Mouse (Mus musculus): ENCODE measurements around the gene Mkln1. TPM values are rescaled to one million over a fixed set of nuclear protein-coding genes. Genes with fewer than 3 reads are reported as not detected.

Gene Mkln1
- total and polyA plus RNA-seq, 2 experiments, result 67.0 to 120 TPM

GRCm38 (mm10) chr6:31373084-31373673 is 25.4 kb upstream of the Mkln1 start:
- Histone ChIP-seq H3K27ac (replicated peaks; ENCODE audit: insufficient read depth, low read depth, low read length) (no peak overlapping the region), H3K4me3 (ENCODE audit: insufficient read depth, low read depth, low read length) (no peak overlapping the region), H3K36me3 (ENCODE audit: control insufficient read depth, insufficient read depth, low read length) (no peaks in the 10 kb centered on the region), H3K79me2 (ENCODE audit: control insufficient read depth, insufficient read depth, low read length) (no peaks in the 10 kb centered on the region), H3K9ac (ENCODE audit: low read depth, low read length) (no peak overlapping the region), H3K27me3 (ENCODE audit: control insufficient read depth, insufficient read depth, low read length) (no peaks in the 10 kb centered on the region), H3K4me1 (ENCODE audit: control insufficient read depth, insufficient read depth, low read length) (no peaks in the 10 kb centered on the region; the same call in 1 of the 2 replicates)
- 87% methylated on average over 6 of the region's 6 CpGs for WGBS
- no peak for TF ChIP-seq CTCF (IDR thresholded peaks at IDR 0.05; ENCODE audit: low read depth, low read length)
- no peak for TF ChIP-seq POLR2A (IDR thresholded peaks at IDR 0.05; ENCODE audit: extremely low read depth, insufficient read depth, low read length)
- DNase-seq (ENCODE audit: extremely low read depth, low read depth, low spot score), result no peak

GRCm38 (mm10) chr6:31382989-31383388 is 15.5 kb upstream of the Mkln1 start:
- no peak for TF ChIP-seq POLR2A (IDR thresholded peaks at IDR 0.05; ENCODE audit: extremely low read depth, insufficient read depth, low read length)
- WGBS, result 93% methylated on average over 7 of the region's 7 CpGs

GRCm38 (mm10) chr6:31384794-31385193 is 13.7 kb upstream of the Mkln1 start:
- DNase-seq (ENCODE audit: extremely low read depth, low read depth, low spot score), result no peak
- TF ChIP-seq POLR2A (IDR thresholded peaks at IDR 0.05; ENCODE audit: extremely low read depth, insufficient read depth, low read length) (no peak), CTCF (IDR thresholded peaks at IDR 0.05; ENCODE audit: low read depth, low read length) (no peak)
- WGBS, result 66% methylated on average over 5 of the region's 5 CpGs
- Histone ChIP-seq H3K27ac (replicated peaks; ENCODE audit: insufficient read depth, low read depth, low read length) (no peak overlapping the region), H3K4me3 (ENCODE audit: insufficient read depth, low read depth, low read length) (no peak overlapping the region), H3K4me1 (ENCODE audit: control insufficient read depth, insufficient read depth, low read length) (peaks cover 12% of the 10 kb centered on the region), H3K36me3 (ENCODE audit: control insufficient read depth, insufficient read depth, low read length) (no peaks in the 10 kb centered on the region), H3K27me3 (ENCODE audit: control insufficient read depth, insufficient read depth, low read length) (no peaks in the 10 kb centered on the region), H3K9ac (ENCODE audit: low read depth, low read length) (no peak overlapping the region), H3K79me2 (ENCODE audit: control insufficient read depth, insufficient read depth, low read length) (no peaks in the 10 kb centered on the region)

More at GRCm38 (mm10) chr6:31382989-31383388, 15.5 kb upstream of the Mkln1 start:
- Histone ChIP-seq H3K79me2 (ENCODE audit: control insufficient read depth, insufficient read depth, low read length) (no peaks in the 10 kb centered on the region), H3K27me3 (ENCODE audit: control insufficient read depth, insufficient read depth, low read length) (no peaks in the 10 kb centered on the region), H3K36me3 (ENCODE audit: control insufficient read depth, insufficient read depth, low read length) (no peaks in the 10 kb centered on the region), H3K27ac (replicated peaks; ENCODE audit: insufficient read depth, low read depth, low read length) (no peak overlapping the region), H3K4me1 (ENCODE audit: control insufficient read depth, insufficient read depth, low read length) (peaks cover 10% of the 10 kb centered on the region), H3K9ac (ENCODE audit: low read depth, low read length) (no peak overlapping the region), H3K4me3 (ENCODE audit: insufficient read depth, low read depth, low read length) (no peak overlapping the region)
- DNase-seq (ENCODE audit: extremely low read depth, low read depth, low spot score), result no peak

DNA sequence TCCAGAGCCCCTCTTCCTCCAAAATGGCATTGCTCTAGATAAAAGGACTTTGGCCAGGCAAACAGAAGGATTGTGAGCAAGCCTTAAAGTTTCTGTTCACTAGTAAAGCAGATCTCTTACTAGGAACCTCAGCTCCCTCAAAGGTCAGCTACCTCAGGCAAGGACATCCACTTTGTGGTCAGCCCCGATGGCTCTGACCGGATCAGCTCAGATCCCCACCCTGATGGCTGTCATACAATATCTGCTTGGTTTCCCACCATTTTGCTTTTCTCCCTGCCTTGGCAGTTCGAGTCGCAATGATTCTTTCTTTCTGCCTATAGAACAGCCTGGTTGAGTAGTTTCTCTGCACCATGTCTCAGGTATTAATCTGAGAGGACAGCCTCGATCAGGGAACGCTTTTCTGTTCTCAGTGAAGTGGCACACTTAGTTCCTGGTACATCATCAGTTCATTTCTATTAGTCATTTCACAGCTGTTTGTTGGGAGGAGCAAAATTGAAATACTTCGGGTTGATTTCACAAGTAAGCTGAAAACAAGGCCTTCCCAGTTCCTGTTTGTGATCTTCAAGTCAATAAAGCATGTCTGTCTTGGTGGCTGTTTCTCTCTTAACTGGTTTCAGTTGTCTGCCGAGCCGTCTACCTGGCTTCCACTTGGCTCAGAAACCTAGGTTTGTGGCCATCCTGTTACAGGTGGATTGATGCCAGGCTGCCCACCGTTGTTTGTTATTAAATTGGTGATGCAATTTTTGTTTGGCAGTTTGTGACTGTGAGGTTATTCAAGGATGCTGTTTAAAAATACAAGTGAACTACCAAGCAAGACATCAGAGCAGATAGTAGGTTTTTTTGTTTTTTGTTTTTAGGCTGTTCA is 13.0 kb upstream of the Mkln1 start:
- WGBS, result 46% methylated on average over 10 of the region's 10 CpGs
- peak overlapping the region; percentile 25 for H3K27ac ChIP-seq (replicated peaks; ENCODE audit: insufficient read depth, low read depth, low read length)

GRCm38 (mm10) chr6:31389716-31390115 is 8.8 kb upstream of the Mkln1 start:
- 36% methylated on average over 6 of the region's 6 CpGs for WGBS
- H3K79me2 ChIP-seq (ENCODE audit: control insufficient read depth, insufficient read depth, low read length), result no peaks in the 10 kb centered on the region
- H3K27ac ChIP-seq (replicated peaks; ENCODE audit: insufficient read depth, low read depth, low read length), result no peak overlapping the region; the same call in 1 of the 2 replicates
- H3K4me3 ChIP-seq (ENCODE audit: insufficient read depth, low read depth, low read length), result no peak overlapping the region
- no peaks in the 10 kb centered on the region for H3K27me3 ChIP-seq (ENCODE audit: control insufficient read depth, insufficient read depth, low read length)
- H3K4me1 ChIP-seq (ENCODE audit: control insufficient read depth, insufficient read depth, low read length), result peaks cover 29% of the 10 kb centered on the region
- no peaks in the 10 kb centered on the region for H3K36me3 ChIP-seq (ENCODE audit: control insufficient read depth, insufficient read depth, low read length)
- no peak overlapping the region for H3K9ac ChIP-seq (ENCODE audit: low read depth, low read length)
- TF ChIP-seq CTCF (IDR thresholded peaks at IDR 0.05; ENCODE audit: low read depth, low read length) (no peak), POLR2A (IDR thresholded peaks at IDR 0.05; ENCODE audit: extremely low read depth, insufficient read depth, low read length) (no peak)
- no peak for DNase-seq (ENCODE audit: extremely low read depth, low read depth, low spot score)

More for the DNA sequence above, 13.0 kb upstream of the Mkln1 start:
- Histone ChIP-seq H3K27me3 (ENCODE audit: control insufficient read depth, insufficient read depth, low read length) (no peaks in the 10 kb centered on the region), H3K36me3 (ENCODE audit: control insufficient read depth, insufficient read depth, low read length) (no peaks in the 10 kb centered on the region), H3K79me2 (ENCODE audit: control insufficient read depth, insufficient read depth, low read length) (no peaks in the 10 kb centered on the region), H3K9ac (ENCODE audit: low read depth, low read length) (no peak overlapping the region; the same call in 1 of the 2 replicates), H3K4me3 (ENCODE audit: insufficient read depth, low read depth, low read length) (no peak overlapping the region), H3K4me1 (ENCODE audit: control insufficient read depth, insufficient read depth, low read length) (peaks cover 15% of the 10 kb centered on the region)
- TF ChIP-seq POLR2A (IDR thresholded peaks at IDR 0.05; ENCODE audit: extremely low read depth, insufficient read depth, low read length) (no peak), CTCF (IDR thresholded peaks at IDR 0.05; ENCODE audit: low read depth, low read length) (no peak)
- DNase-seq (ENCODE audit: extremely low read depth, low read depth, low spot score), result peak; percentile 82

Measured in liver, adult 2 months (tissue).